Mouse (Mus musculus) brain, embryonic 18.5 days (tissue): ENCODE measurements around the gene Cracr2b.

ENCODE experiments used
- DNase-seq: peaks from one replicate; pipeline ENCODE4 v3.0.0-alpha.2; 2012; ENCODE audit warnings: low read depth, low spot score

Cracr2b gene

GRCm38 (mm10) chr7:141486239-141486638 lies 25.3 kb downstream of the Cracr2b start:
- DNase-seq = no peak

GRCm38 (mm10) chr7:141487141-141487540 lies 26.2 kb downstream of the Cracr2b start:
- DNase-seq = no peak

GRCm38 (mm10) chr7:141491151-141491550 lies 30.3 kb downstream of the Cracr2b start:
- DNase-seq = no peak

GRCm38 (mm10) chr7:141492738-141493137 lies 31.8 kb downstream of the Cracr2b start:
- no peak for DNase-seq

- DNase-seq = no peak
Observed at GRCm38 (mm10) chr7:141493729-141494128, 32.8 kb downstream of the Cracr2b start.

- DNase-seq = no peak
Observed at GRCm38 (mm10) chr7:141495379-141495778, 34.5 kb downstream of the Cracr2b start.

GRCm38 (mm10) chr7:141495940-141496339 lies 35.0 kb downstream of the Cracr2b start:
- DNase-seq = no peak

- no peak for DNase-seq
Observed at GRCm38 (mm10) chr7:141497600-141497999, 36.7 kb downstream of the Cracr2b start.

GRCm38 (mm10) chr7:141501820-141502555 lies 41.1 kb downstream of the Cracr2b start:
- no peak for DNase-seq

- no peak for DNase-seq
Observed at GRCm38 (mm10) chr7:141502556-141502905, 41.6 kb downstream of the Cracr2b start.

- no peak for DNase-seq
Observed at GRCm38 (mm10) chr7:141506278-141506677, 45.4 kb downstream of the Cracr2b start.

GRCm38 (mm10) chr7:141508160-141508559 lies 47.3 kb downstream of the Cracr2b start:
- no peak for DNase-seq

GRCm38 (mm10) chr7:141510196-141510595 lies 49.3 kb downstream of the Cracr2b start:
- no peak for DNase-seq

GRCm38 (mm10) chr7:141510681-141511191 lies 49.8 kb downstream of the Cracr2b start:
- DNase-seq = no peak
